Mouse (Mus musculus) cerebellum, postnatal 4 days (tissue): ENCODE results near the gene Gm19426.

Source experiments
- DNase-seq, 2 experiments: peaks; one replicate each; pipeline ENCODE4 v3.0.0; 2022; ENCODE audit warnings: low spot score in 2 of 2, mixed read lengths in 1 of 2

The Gm19426 gene

GRCm38 (mm10) chr2:84743561-84743960, at the start of gene Gm19426:
Gene Gm19426 (minus strand): TSS chr2:84743655.
- peak; percentile 76 to 86 for DNase-seq

- DNase-seq, result no peak
These were observed 49.7 kb upstream of the Gm19426 start for GRCm38 (mm10) chr2:84793154-84793553.

- no peak for DNase-seq
These were observed 49.1 kb upstream of the Gm19426 start for GRCm38 (mm10) chr2:84792516-84792915.

GRCm38 (mm10) chr2:84790418-84790817, 47.0 kb upstream of the Gm19426 start:
- no peak for DNase-seq

GRCm38 (mm10) chr2:84788316-84788715, 44.9 kb upstream of the Gm19426 start:
- DNase-seq, result no peak

- DNase-seq, result no peak
These were observed 40.5 kb upstream of the Gm19426 start for GRCm38 (mm10) chr2:84783840-84784566.

- no peak for DNase-seq
These were observed 39.9 kb upstream of the Gm19426 start for GRCm38 (mm10) chr2:84783315-84783714.

GRCm38 (mm10) chr2:84779210-84779609, 35.8 kb upstream of the Gm19426 start:
- no peak for DNase-seq

- DNase-seq, result no peak
These were observed 34.3 kb upstream of the Gm19426 start for GRCm38 (mm10) chr2:84777706-84778105.

- no peak for DNase-seq
These were observed 32.2 kb upstream of the Gm19426 start for GRCm38 (mm10) chr2:84775665-84776064.

GRCm38 (mm10) chr2:84775241-84775640, 31.8 kb upstream of the Gm19426 start, which contains the start of gene Serping1:
Gene Serping1 (minus strand): TSS chr2:84775444.
- no peak for DNase-seq

- peak in 1 of 2 experiments; percentile 60 for DNase-seq
These were observed 31.3 kb upstream of the Gm19426 start for GRCm38 (mm10) chr2:84774751-84775150.

GRCm38 (mm10) chr2:84773195-84773594, 29.7 kb upstream of the Gm19426 start:
- DNase-seq, result no peak

GRCm38 (mm10) chr2:84772454-84772853, 29.0 kb upstream of the Gm19426 start:
- no peak for DNase-seq

GRCm38 (mm10) chr2:84770501-84770900, 27.0 kb upstream of the Gm19426 start:
- DNase-seq, result no peak

GRCm38 (mm10) chr2:84762818-84763217, 19.4 kb upstream of the Gm19426 start:
- no peak for DNase-seq

GRCm38 (mm10) chr2:84762295-84762694, 18.8 kb upstream of the Gm19426 start:
- DNase-seq, result no peak

- no peak for DNase-seq
These were observed 18.4 kb upstream of the Gm19426 start for GRCm38 (mm10) chr2:84761840-84762239.

- no peak for DNase-seq
These were observed 17.9 kb upstream of the Gm19426 start for GRCm38 (mm10) chr2:84761309-84761708.

- DNase-seq, result no peak
These were observed 17.3 kb upstream of the Gm19426 start for GRCm38 (mm10) chr2:84760777-84761176.

GRCm38 (mm10) chr2:84758542-84759127, 15.2 kb upstream of the Gm19426 start:
- DNase-seq, result peak in 1 of 2 experiments; percentile 43

GRCm38 (mm10) chr2:84757026-84757682, 13.7 kb upstream of the Gm19426 start:
- DNase-seq, result no peak

GRCm38 (mm10) chr2:84756245-84756644, 12.8 kb upstream of the Gm19426 start:
- no peak for DNase-seq
